Mouse (Mus musculus) CD4-positive, CD25-positive, alpha-beta regulatory T cell, adult 2 months (primary cell): ENCODE results near the gene Cd80.
A peak's percentile ranks its signal among the peaks of the same experiment; 100 is the strongest.

ENCODE experiments used
- DNase-seq: peaks from one replicate; pipeline ENCODE4 v3.0.0-alpha.2; 2012; ENCODE audit warnings: low read depth, low spot score

The Cd80 gene

DNA sequence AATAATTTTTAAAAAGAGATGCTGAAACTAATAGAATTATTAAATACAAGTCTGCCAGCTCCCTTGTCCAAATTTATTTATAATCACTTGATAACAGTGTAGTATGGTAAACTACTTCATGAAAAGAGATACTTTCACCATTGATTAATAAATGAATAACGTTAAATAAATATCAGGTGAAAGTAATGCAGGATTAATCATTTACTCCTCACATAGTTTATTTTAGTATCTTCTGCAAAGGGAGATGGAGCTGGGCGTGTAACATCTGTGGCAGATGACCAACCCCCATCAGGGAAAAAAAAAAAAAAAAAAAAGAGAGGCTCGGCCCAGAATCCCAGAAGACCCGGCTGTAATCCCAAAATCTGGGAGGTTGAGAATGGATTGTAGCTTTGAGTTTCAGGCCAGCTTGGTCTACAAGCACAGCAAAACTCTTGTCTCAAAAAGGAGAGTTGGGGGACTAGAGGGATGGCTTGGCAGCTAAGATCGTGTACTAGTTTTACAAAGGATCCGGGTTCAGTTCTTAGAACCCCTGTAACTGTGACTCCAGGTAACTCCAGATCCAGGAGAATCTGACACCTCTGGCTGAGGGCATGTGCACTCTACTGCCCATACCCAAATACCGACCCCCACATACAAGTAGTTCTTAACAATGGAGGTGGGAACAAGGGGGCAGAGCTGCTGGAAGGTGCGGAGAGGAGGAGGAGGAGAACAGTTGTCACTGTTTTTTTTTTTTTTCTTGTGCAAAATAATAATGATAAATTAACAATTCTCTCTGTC, 66.0 kb downstream of the Cd80 start:
- DNase-seq, result peak; percentile 10

DNA sequence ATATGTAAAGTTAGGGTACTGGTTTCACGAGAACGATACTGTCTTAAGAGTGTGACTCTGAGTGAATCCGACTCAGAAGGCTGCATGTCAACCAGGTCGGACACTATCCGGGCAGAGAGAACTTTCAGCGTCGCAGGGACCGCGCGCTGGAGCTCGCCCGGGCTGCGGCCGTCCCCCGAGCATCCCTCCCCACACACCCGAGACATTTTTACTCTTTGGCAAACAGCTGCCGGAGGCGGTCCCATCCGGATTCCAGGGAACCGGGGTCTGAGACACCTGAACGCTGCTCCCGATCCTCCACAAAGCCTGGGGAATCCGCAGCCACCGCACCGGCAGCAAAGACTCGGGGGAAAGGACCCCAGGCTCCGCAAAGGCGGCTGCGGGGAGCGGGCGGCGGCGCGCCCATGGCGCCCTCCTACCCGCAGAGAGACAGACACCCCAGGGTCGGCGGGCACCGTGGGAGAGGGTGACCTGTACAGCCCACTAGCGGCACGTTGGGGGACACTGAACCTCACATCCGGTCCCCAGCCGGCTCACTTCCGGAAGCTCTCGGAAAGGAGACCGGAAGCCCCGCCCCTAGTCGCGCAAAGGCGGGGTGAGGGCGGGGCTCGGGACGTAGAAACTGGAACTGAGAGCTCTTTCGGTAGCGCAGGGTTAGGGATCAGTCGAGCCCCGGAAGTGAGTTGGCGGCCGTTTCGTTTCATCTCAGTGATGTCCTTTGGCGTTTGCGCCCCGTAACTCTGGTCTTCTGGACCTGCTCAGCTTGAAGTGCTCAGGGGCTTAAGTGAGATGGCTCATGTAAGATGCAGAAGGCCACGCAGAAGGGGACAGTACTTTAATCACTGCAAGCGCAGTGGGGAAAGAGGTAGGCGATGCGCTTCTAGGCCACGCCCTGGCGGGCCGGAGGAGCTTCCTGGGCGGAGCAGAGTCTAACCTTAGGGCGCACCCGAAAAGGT, 67.0 kb downstream of the Cd80 start, which contains the start of gene Timmdc1:
Gene Timmdc1 (minus strand): TSS at position 535 of the 956 bp plus-strand sequence.
- peak; percentile 97 for DNase-seq

DNA sequence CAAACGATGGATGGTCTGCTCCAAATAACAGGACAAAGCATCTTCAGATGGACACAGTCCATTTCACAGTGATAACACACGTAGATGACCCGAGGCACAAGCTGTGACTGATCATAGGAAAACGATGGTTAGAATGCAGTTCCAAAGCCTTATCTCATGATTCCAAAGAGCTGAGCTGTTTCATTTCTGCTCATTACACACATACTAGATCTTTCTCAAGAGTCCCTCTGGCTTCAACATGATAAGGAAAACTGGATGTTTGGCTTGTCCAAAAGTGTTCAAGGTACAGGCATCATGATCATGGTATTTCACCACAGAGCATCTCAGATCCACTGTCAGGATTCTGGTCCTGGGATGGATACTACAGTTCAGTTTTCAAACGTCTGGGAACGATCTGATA, 70.9 kb downstream of the Cd80 start:
- DNase-seq, result no peak

DNA sequence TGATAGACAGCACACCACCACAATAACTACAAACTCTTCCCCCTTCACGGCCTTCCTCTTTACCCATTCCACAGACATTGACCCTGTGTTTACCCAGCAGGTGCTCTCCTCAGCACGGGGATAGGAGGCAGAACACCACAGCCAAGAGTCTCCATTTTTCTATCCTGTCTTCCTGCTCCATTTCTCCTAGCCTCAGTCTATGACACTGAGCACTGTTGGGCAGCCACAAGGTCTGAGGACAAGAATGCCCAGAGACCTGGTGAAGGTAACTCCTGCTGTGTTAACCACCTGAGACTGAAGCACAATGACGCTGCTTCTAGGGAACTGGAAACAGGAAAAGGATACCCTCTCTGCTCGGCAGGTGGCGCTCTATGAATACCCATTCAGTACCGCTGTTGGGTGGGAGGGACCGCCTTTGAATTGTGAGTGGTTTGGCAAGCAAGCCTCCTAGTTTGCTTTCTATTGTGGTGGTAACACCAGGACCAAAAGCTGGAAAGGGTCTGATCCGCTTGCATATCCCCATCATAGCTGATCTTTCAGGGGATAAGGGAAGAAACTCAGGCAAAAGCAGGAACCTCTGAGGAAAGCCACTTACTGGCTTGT, 81.3 kb downstream of the Cd80 start:
- DNase-seq, result peak; percentile 87

DNA sequence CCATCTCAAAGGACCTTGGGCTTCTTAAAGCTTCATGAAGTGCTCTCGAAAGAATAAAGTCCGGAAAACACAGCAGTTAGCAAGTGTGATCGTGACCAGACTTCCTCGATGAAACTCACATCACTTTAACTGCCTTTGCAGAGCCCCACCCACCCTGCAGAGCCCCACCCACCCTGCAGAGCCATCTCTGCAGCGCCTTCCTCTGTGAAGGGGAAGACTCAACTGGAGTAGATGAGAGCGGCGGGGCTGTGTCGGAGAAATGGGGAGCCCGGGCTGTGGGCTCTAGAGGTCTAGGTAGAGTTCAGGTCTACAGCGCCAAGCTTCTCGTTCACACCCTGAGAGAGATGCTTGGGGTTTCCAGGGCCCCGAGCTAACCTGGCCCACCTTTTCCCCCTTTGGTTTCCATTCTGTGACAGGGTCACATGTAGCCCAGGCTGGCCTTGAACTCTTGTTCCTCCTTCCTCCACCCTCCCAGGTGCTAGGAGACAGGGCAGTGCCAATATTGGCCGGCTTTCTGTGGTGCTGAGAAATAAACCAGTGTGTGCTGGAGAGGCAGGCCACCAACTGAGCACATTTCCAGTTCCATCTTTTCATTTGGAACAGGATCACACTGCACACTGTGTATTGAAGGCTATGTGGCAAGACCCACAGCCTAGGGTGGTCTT, 83.5 kb downstream of the Cd80 start:
- DNase-seq, result no peak
